Mouse (Mus musculus): Measurements from ENCODE around the gene Rims1. TPM values are rescaled to one million over a fixed set of nuclear protein-coding genes. Genes with fewer than 3 reads are reported as not detected.

Gene Rims1
- polyA plus RNA-seq (2012; ENCODE audit: low replicate concordance) = not detected in 2 replicates

DNA sequence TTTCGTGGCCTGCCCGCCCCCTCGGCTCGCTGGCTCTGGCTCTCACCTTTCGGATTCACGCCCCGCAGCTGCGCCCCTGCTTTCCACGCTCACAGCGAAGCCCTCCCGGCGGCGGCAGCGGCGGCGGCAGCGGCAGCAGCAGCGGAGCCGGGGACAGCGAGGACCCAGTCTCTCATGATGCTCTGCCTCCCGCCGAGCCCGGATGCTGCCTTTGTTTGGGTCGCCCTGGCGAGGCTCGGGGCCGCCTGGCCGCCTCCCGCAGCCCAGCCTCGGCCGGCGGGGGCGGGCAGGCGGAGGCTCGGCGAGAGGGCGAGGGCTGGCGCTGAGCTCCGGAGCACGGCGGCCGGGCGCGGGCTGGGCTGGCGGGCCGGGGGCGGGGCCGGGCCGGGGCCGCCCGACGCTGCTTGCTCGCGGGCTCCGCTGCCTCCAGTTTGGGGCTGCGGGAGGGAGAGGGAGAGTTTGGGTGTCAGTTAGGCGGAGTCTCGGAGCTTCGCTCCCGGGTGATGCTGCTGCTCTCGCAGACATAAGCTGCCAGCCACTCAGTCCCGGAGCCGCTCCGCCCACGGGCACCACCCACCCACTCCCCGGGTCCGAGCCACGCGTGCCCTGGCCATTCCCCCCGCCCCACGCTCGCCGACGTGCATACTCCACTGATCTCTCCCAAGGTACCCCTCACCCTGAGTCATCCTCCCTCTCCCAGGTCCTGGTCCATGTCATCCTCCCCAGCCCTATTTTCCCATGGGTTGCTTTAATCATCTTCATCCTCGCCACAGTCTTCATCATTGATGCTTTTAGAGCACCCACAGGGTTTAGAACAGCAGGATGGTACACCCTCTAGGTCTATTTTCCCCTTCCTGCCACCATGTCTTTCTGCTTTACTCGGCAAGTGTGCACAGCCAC is at the start of gene Rims1:
TSS of gene Rims1 (minus strand) at position 269 of the 900 bp plus-strand sequence.

